Mouse (Mus musculus) effector memory CD4-positive, alpha-beta T cell, adult 7 months (primary cell): Measurements from ENCODE around the gene Chd9. TPM values are rescaled to one million over a fixed set of nuclear protein-coding genes. Genes with fewer than 3 reads are reported as not detected.

Experiments
- polyA plus RNA-seq: library from polyadenylated mRNA; unstranded; fragments of 100-300 nt; shearing (Covaris generic); gene quantifications from one replicate; pipeline ENCODE4 v1.2.1, GENCODE M21; 2017

Chd9 gene
- polyA plus RNA-seq, result 92.6 TPM

DNA sequence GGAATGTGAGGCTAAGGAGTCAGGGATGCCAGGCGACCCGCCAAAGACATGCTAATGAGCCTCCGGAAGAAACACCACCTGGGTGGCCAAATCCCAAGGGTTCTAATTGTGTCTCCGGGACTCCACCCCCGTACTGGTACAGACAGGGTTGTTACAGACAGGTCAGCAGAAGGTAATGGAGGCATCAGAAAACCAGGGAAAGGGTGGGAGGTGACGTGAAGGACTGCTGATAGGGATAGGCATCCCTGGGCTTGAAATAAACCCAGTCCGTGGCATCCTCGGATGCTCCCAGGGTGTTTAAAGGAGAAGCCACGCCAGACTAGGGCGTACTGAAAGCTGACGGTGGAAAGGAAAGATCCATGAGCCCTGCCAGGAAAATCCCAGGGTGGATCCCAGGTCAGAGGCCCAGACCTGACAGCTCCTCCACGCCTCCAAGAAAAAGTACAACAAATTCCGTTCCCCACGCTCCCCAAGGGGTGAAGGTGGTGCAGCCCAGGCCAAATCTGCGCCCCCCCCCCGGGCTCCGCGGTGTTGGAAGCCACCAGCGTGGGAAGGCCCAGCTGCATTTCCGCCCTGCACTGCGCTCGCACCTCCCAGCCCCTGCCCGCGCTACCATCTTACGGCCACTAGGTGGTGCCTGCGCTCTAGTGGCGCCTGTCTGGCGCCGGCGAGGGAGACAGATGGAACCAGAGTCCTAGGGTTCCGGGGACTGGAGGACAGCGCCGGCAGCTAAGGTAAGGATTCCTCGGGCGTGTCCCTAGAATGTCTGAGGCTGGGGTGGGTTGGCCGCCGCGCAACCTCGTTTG is at the start of gene Chd9:
Gene Chd9 (plus strand): TSS at position 172 of the 806 bp plus-strand sequence.

DNA sequence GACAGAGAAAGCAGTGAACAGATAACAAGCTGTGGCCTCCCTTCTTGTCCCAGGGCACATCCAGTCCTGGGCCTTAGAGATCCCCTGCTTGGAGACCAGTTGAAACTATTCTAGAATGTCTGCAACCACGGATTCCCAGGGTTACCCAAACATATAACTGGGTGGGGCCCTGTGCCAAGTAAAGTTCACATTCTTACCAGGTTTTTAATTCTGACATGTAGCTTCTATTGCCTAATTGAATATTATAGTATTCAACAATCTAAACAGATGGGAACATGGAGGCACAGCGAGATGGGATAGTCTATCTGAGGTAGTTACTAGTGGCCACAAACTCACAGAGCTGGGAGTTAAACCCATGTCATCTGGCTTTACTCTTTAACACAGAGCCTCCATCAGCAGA is 10.9 kb upstream of the Chd9 start, which contains the start of gene Gm19935:
Gene Gm19935 (minus strand): TSS at position 101 of the 400 bp plus-strand sequence.

DNA sequence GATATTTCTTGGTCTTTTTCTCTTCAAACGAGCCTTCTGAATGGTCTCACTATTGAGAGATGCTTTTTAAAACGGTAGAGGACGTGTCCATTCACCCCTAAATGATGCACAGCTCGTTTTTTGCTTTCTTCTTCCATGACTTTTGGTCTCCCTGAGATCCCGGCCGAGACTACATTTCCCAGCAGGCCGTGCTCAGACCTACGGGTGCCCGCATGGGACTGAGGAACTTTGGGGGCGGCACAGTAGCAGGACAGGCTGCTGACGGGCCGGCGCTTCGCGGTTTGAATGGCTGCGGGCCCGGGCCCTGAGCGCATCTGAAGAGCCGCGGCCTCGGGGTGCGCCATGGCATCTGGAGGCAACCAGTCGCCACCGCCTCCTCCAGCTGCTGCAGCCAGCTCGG is 241.7 kb downstream of the Chd9 start, which contains the start of gene Rbl2:
Gene Rbl2 (plus strand): TSS at position 224 of the 400 bp plus-strand sequence.

Other genes with a start within 250 kb of the Chd9 start
- not detected for gene Gm19935, start 11.0 kb upstream of the Chd9 start, polyA plus RNA-seq
- 98.6 TPM for gene Rbl2, start 241.7 kb downstream of the Chd9 start, polyA plus RNA-seq